Mouse (Mus musculus): ENCODE measurements at regions not wholly inside any gene's neighbourhood (a gene's known extent, or its start where the extent isn't known, plus 50 kb on each side); places are given as distances from the start of the nearest gene placed in this dataset.

DNA sequence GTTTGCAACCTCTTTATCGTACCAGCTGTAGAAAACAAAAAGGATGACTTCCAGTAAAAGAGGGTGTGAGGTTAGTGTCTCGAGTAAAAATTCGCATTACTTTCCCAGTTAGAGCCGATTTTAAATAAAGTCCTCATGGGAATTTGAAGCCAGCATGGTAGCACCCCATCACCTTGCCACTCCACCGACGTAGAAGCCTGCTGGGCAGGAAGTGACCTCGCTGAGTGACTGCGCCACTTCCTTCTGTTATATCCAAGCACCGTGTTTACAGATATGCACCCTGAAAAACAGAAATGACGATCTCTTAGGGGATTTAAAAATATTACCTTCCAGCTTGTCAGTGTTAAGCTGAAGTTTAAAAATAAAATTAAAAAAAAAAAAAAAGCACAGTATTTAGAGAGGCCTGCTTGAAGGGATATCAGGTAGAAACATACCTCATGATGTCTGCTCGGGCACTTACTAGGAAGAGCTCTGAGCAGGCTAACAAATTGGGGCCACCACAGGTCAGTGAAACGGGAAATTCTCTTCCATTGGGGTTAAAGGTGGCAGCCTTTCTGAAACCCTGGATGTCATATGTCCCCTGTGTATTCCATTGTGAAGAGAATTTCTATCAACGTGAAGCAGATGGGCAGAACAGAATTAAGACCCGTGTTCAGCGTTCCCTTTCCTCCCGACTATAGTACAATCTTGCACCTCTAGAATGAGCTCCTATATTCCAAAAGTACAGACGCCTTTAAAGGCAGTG lies 2468.9 kb upstream of the 5930422O12Rik start:
- TF ChIP-seq CTCF (IDR thresholded peaks at IDR 0.05; ENCODE audit: control insufficient read depth, insufficient read depth, low read length): no peak
- no peak for TF ChIP-seq POLR2A (IDR thresholded peaks at IDR 0.05; ENCODE audit: borderline replicate concordance, control insufficient read depth, low read depth, low read length)

All from bone marrow, adult 2 months (tissue).